Mouse (Mus musculus) CD4-positive, CD25-positive, alpha-beta regulatory T cell, adult 2 months (primary cell): Measurements from ENCODE around the gene Msantd1.
A peak's percentile ranks its signal among the peaks of the same experiment; 100 is the strongest.

Source experiments
- DNase-seq: peaks from one replicate; pipeline ENCODE4 v3.0.0-alpha.2; 2012; ENCODE audit warnings: low read depth, low spot score

Msantd1 gene

DNA sequence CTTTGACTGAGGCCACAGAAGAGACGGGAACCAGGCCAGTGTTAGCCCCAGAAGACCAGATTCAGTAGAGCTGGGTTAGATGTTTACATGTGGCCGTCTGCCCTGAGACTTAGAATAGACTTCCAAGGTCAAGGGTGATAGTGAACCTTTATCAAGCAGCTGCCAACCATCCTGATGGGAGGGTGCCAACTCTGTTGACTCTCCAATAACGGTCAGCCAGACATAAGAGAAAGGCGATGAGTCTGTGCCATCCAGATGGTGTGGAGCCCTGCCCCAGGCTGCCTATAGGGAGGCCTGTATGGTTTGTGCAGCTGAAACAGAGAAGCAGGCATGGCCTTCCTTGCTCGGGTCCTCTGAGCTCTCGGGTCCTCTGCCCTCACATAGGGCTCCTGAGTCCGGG is 16.7 kb downstream of the Msantd1 start:
- DNase-seq: no peak

DNA sequence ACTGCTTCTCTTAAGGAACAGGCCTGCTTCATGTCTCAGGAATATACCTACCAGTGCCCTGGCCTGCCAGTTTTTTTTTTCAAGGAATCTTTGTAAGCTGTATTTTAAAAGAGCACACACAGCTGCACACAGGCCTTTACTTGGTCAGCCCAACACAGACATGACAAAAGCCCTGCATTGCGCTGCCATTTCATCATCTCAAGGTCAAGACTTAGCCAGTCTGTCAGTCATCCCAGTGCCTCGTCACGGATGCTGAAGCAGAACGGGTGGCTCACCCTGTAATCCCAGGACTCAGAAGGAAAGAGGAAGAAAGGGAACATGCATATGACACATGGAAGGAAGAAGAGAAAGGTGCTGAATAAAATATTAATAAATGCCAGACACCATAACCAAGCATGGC is 19.8 kb downstream of the Msantd1 start:
- DNase-seq: no peak

DNA sequence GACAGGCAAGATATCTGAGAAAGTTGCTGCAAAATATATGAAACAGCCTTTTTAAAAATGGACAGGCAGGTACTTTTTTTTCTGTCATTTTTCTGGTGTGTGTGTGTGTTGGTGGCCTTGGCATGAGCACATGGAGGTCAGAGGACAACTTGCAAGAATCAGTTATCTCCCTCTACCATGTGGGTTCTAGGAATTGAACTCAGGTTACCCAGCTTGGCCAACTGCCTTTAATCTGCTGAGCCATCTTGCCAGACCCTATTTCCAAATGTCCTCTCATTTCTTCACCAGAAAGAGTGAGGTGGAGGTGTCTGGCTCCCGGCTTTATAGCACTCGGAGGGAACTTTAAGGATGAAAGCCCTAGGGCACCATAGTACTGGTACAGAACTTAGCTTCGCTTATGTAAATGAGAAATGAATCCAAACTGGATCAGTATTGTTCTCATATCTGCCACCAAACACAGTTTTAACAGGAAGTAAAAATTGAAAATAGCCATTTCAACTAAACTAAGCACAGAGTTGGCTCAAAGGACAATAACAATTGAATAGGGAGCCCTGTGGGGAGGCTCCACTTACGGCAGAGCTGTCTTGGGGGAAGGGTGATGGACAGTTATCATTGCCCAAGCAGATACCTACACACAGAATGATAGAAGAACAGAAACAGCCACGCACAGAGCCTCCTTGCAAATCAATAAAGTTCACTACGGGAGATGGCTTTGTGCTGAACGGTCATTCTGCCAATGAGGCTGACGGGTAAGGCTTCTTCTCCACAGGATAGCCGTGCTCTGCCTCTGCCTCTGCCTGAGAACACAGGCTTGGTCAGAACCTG is 22.6 kb downstream of the Msantd1 start:
- DNase-seq: no peak

DNA sequence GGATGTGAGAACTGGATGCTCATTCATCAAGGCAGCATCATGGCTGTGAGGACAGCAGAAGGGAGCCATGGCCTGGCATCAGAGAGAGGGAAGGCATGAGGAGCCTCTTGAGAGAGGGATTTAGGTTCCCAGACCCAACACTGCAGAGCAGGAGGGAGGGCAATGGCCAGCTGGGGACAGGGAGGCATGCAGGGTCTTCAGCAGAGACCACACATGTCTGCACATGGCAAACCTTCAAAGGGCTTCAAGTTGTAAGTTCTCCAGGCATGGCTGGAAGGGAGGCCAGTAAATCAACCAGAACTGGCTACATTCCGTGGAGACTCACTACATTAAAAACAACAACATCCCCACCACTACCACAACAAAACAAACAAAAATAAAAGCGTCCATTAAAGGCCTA is 23.3 kb downstream of the Msantd1 start:
- no peak for DNase-seq

DNA sequence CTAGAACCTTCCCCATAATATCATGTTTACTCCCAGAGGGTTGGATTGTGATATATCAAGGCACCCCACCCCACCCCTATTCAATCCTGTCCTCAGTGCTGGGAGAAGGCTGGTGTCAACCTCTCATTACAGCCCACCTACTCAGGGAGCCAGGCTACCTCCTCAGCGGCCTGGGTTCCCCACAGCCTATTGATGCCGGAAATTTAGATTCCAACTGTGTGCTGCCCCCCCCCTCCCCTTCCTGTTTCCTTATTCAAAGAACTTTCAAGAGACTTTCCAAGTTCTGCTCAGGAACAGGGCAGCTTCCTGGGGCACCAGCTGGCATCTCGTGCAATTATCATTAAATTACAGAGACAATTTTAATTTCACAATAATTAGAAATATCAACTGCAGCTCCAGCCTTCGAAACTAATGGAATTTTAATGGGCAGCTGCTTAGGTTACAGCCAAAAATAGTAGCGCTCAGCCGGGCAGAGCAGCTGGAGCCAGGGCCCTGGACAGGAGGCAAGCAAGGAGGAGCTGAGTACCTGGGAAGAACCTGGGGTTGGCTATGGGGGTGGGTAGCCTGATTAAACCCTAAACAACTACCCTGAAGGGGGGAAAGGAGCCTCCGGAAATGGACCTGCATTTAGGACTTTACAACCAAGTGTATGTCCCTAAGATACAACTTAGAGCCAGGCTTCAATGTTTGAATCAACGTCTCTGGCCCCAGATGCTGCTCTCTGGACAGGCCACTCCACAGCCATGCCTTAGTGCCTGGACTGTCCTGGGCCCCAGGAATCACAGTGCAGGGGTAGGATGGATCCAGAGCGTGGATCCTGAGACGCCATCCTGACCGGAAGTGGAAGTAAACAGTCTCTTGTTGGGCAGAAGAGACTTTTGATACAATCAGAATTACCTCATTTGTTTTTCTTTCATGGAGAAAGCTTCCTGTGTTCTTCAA is 24.0 kb downstream of the Msantd1 start:
- no peak for DNase-seq

DNA sequence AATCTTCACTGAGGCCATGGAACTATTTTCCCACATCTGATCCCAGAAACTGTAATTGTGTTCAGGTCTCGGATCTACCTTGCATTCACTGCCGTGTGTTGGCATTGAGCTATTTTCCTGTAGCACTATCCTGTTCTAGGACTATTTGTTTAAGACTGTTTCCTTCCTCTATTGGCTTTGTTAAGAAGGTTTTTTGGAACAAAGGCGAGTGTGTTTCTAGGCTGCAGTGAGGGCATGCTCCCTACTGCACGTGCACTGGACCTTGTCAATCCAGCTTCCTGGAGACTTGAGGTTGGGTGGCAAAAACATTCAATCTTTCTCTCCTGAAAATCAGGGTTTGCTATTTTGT is 24.6 kb downstream of the Msantd1 start:
- no peak for DNase-seq

DNA sequence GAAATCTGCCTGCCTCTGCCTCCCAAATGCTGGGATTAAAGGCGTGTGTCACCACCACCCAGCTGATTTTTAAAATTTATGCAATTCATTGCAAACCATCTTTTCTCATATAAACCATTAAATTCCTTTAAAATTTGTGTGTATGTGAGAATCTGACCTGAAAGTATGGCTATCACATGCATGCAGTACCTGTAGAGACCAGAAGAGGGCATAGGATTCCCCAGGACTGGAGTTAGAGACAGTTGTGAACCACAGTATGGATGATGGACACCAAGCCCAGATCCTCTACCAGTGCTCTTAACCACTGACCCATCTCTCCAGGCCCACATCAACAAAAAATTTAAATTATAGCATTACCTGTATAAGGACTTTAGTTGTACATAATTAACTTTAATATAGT is 25.6 kb downstream of the Msantd1 start:
- peak; percentile 33 for DNase-seq

DNA sequence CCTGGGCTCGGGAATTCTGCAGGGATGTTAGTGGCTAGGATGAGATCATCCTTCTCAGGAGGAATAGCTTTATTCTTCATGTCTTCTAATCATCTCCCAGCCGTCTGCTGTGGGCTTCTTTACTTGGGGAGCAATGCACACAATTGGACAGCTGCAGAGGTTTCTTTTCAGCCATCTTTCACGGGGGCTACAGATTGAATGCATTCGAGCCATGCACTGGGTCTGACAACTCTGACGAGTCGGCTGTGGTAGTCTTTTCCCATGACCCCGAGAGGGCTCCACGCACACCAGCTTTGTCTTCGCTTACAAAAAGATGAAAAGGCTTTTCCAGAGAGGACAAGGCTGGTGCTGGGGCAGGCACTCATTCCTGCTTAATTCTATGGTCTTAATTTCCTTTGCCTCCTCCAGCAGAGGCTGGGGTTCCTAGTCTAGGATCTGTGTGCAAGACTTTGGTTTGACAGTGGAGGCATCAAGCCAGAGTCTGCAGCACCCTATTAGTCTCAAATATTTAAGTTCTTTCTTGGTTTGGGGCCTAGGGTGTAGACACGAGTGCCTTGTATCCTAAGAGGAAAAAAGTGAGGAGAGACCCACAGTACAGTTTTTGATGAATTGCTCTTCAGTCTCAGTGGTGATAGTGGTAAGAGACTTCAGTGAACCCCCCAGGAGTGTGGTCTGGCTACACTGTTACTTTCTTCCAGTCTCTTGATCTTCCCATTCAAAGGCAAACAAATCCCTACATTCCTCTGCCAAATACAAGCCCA is 34.1 kb downstream of the Msantd1 start:
- DNase-seq: no peak

DNA sequence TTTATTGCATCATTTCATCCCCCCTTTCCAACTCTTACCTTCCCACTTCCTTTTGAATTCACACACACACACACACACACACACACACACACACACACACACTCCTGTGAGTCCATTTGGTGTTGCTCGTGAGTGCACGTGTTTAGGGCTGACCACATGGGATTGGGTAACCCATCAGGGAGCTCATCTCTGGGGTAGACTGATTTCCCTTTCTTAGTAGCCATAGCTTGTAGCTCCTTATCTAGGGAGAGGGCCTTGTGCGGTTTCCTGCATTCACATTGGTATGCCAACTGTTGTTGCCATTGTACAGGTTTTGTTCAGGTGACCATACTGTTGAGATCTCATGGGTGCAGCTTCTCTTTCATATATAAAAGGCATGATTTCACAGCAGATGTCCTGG is 35.6 kb downstream of the Msantd1 start:
- DNase-seq: no peak

DNA sequence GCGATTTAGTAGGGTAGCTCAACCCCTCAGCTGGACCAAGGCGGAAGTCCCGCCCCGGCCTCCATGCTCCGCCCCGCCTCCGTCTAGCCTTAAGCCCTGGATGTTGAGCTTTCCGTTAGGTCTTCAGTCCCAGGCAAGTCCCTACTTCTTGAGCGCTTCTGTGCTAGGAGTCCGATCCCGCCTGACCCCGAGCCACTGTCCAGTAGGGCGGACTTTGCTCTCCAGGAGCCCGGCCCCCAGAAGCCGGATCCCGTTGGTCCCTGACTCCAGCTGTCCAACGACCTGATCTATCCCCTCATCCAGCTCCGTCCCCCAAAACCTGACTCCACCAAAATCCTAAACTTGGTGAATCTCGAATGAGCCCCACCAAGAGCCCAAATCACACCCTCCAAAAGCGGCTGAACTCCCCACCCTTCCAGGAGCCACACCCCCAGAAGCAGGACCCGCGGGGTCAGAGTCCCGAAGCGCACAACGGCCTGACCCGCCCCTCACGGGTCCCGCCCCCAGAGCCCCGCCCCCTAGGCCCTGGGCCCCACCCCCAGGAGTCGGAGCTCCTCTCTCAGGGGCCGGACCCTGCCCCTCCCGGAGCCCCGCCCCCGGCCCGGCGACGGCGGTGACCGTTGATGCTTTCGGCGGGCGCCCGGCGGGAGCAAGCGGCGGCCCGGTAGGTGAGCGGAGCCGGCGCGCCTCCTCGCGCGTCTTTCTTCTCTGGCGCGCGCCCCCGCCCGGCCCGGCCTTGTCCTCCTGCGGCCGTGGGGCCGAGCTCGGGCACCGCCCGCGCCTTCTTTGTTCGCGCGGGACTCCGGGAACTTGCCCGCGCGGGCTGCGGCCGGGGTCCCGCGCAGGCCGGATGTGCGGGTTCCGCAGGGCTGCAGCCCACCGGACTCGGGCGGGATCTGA is 41.3 kb downstream of the Msantd1 start, which contains the start of gene Rgs12:
TSS of gene Rgs12 (plus strand) at position 585 of the 900 bp plus-strand sequence.
- peak; percentile 84 for DNase-seq

DNA sequence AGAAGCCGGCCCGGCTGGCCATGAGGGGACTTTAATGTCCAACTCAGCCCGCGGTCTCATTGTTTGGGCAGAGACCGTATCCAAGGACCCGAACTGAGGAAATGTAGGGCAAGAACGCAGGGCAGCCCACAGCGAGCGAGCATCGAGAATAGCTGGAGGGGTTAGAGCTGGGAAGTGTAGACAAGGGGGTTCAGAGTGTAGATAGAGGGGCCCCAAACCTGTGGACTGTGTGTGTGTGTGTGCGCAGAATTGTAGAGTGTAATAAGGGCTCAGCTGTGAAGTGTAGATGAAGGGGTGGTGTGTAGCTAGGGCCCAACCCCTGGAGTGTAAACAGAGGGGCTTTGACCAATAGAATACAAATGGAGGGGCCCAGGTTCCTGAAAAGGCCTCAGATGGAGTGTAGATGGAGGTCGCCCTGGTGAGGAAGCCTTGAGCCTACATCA is 42.0 kb downstream of the Msantd1 start:
- no peak for DNase-seq

DNA sequence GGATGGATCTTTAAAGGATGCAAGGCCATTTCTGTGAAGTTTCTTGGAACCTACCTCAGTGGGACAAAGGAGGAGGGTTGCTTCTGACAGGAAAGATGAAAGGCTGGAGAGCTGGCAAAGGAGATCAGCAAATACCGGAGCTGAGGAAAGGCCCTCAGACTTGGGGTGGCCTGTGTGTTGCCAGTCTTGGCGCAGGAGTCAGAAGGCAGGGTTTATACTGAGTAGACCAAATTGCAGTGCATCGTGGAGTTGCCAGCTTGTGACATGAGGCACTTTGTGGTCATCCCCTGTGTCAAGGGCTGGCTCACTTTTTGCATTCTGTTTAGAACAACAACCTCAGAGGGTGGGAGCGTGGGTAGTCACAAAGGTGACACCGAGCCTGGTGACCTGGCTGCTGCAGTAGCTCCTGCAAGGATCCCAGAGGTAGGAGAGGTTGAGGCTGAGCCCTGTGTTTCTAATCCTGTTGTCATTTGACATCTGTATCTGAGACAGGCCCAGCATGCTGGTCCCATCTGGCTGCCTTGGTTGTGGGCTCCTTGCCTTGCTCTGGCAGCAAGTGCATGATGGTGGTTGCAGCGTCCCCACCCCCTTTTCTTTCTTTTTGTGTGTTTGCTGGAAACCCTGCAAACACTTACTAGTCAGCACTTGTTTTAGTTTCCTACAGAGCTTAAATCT is 42.8 kb downstream of the Msantd1 start:
- DNase-seq: no peak

DNA sequence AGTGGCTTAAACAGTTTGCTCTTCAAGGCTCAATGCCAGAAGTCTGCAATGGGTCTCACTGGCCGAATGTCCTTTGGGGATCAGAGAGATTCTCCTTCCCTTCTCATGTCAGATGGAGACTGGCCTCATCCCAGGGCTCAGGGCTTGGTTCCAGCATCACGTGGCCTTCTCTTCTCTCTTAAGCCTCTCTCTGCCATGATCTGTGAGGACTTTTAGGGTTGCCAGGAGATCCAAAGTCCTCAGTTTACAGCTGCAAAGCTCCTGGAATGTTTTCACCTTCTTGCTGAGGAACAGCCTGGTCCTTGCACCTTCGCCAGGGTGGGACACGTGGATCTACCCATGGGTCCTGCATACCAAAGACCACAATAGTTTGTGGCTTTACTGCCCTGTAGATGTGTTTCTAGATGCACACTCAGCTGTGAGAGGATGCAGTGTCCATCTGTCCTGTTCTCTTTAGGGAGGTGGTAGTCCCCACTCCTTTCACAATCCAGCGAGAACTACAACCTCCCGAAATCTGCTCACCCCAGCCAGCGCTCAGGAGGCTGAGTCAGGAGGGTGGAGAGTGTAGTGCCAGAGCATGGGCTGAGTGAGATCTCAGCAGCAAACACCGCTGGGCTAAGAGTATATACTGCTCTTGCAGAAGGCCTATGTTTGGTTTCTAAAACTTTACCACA is 43.5 kb downstream of the Msantd1 start:
- no peak for DNase-seq

DNA sequence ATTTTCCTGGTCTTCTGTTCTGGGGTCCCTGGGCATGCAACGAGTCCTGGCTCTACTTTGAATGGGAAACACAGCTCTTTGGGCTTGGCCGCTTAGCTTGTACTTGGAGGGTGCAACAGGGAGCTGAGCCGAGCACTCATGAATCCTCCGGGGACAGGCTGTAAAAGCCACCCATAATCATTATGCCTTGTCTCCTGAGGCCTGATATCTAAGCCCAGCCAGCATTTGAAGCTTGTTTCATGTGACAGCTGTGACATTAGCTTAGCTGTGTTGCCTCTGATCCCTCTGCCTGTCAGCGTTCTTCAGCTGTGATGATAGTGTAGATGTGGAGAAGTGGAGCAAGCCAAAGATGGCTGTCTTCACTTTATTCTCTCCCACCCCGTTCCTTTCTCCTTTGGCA is 46.7 kb downstream of the Msantd1 start:
- DNase-seq: no peak

DNA sequence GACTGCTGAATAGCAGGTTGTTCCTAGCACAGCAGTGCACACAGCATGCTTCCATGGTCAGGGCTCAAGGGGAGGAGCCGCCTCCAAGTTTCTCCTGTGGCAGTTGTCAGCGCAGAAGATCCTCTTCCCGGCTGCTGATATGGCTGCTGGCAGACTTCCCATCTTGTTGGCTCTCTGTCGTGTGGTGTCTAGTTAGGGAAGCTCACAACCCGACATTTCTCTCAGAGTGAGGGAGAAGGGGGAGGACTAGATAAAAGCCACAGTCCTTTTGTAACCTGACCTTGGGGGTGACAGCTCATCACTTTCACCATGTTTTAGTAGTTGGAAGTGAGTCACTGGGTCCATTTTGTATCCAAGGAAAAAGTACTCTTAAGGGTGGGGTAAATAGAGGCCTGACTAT is 47.8 kb downstream of the Msantd1 start:
- no peak for DNase-seq

DNA sequence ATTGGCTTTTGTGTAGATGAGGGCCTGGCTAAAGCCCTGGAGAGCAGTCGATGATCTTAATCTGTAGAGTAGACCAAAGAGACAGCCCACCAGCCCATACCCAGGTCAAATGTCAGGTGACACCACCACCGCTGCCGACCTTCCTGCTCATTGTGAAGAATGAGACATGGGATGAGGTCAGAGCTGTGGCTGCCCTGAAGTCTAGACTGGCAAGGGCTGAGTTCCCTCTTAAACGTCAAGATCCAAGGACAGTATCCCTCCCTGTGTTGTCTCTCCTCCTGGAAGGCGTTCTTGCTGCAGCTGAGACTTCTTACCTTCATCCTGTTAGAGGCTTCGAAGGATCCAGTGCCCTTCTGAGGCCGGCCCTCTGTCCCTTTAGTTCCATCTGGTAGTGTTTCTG is 48.3 kb downstream of the Msantd1 start:
- DNase-seq: no peak

DNA sequence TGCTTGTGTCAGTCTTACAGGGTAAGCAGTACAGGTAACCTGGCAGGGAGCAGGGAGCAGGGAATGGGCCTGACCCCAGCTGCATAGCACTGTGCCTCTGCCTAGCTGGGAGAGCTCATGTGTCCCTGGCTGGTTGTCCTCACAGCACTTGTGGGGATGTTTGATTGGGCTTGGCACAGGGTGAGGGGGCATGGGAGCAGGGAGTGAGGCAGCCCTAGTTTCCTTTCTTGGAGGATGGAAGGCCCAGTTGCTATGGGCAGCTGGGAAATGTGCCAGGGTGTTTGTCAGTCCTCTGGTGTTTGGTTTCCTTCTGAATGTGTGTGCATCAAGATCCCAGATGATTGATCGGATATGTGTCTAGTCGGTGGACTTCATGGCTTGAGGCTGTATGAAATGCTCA is 49.2 kb downstream of the Msantd1 start:
- DNase-seq: no peak

DNA sequence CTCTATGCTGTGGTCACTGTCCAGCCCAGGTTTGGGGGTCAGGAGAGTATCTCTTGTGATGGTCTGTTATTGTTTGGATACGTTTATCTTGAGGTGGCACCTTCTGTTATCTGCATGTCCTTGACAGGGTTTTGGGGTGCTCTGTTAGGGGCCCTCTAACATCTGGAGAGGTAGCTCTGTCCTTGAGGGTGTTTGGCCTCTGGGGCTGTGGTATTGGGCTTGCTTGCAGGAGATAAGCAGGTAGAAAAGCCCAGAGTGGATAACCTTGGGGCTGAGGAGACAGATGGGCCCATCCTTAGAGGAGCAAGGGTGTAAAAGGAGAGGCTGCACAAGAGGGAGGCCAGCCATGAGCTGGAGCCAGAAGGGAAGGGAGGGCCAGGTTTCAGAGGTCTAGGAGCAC is 52.2 kb downstream of the Msantd1 start:
- DNase-seq: no peak

DNA sequence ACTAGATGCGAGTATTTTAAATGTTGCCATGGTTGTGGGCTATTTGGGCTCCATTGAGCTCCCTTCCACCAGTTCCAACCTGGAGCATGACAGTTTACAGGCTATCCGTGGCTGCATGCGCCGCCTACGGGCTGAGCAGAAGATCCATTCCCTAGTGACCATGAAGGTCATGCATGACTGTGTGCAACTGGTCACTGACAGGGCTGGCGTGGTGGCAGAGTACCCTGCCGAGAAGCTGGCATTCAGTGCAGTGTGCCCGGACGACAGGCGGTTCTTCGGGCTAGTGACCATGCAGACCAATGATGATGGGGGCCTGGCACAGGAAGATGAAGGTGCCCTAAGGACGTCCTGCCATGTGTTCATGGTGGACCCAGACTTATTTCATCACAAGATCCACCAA is 57.7 kb downstream of the Msantd1 start:
- no peak for DNase-seq

DNA sequence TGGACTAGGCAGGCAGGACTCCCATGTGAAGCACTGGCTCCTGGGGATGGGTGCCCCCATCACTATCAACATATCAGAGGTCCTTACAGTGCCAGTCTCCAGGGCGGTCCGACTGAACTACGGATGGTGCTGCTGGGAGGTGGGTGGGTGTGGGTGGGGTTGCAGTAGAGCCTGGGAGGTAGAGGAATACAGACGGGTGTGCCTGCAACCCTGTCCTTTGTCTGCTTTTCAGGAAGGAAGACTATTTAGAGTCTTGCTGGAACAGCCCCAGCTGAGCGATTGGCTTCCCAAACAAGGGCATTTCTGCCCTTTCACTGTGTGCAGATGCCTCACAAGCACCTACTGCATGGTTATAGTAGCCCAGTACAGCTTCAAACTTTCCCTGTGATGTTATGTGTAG is 60.6 kb downstream of the Msantd1 start:
- no peak for DNase-seq
